Mouse (Mus musculus) WW6 (cell line): ENCODE results near the gene Tmem268.

Source experiments
- DNase-seq: peaks from one replicate; pipeline ENCODE4 v3.0.0-alpha.2; 2013; ENCODE audit warnings: low read depth, low spot score

Gene Tmem268

GRCm38 (mm10) chr4:63600786-63601185 lies 42.2 kb downstream of the Tmem268 start:
- no peak for DNase-seq

- DNase-seq = no peak
Measured at GRCm38 (mm10) chr4:63601263-63601662, 42.7 kb downstream of the Tmem268 start.

- no peak for DNase-seq
Measured at GRCm38 (mm10) chr4:63604945-63605344, 46.4 kb downstream of the Tmem268 start, which contains the start of gene Gm11213. TSS of gene Gm11213 (minus strand) at chr4:63605261.

- no peak for DNase-seq
Measured at GRCm38 (mm10) chr4:63605545-63605944, 47.0 kb downstream of the Tmem268 start.

- DNase-seq = no peak
Measured at GRCm38 (mm10) chr4:63605968-63606367, 47.4 kb downstream of the Tmem268 start.

- DNase-seq = no peak
Measured at GRCm38 (mm10) chr4:63608391-63608790, 49.8 kb downstream of the Tmem268 start.

GRCm38 (mm10) chr4:63621861-63622260 lies 63.3 kb downstream of the Tmem268 start:
- no peak for DNase-seq

- no peak for DNase-seq
Measured at GRCm38 (mm10) chr4:63622378-63622835, 63.8 kb downstream of the Tmem268 start, which contains the start of gene Tex48. TSS of gene Tex48 (minus strand) at chr4:63622428.

- DNase-seq = no peak
Measured at GRCm38 (mm10) chr4:63625563-63626080, 67.0 kb downstream of the Tmem268 start.

GRCm38 (mm10) chr4:63627111-63627510 lies 68.5 kb downstream of the Tmem268 start:
- DNase-seq = no peak

GRCm38 (mm10) chr4:63633181-63633580 lies 74.6 kb downstream of the Tmem268 start:
- no peak for DNase-seq
